Comparison of ENCODE assay signal across 13 mouse cellular contexts in genomic region chr4:8041776-8042175, GRCm38 (mm10).
"Had no signal": no experiment of that assay in that cellular context is flagged by ENCODE, and none has a peak within 500 bp of the region (broad histone marks: within the 10 kb centered on the region; RNA-seq: fewer than 3 reads in every experiment).

No protein-coding gene starts in this region.

- H3K4me2 ChIP-seq: lung, embryonic 14.5 days; midbrain, embryonic 11.5 days; midbrain, embryonic 13.5 days; midbrain, embryonic 15.5 days; neural tube, embryonic 12.5 days; stomach, embryonic 15.5 days had no signal

- H3K27ac ChIP-seq: midbrain, embryonic 13.5 days; midbrain, embryonic 15.5 days; neural tube, embryonic 12.5 days; stomach, embryonic 15.5 days; stomach, postnatal 0 days had no signal

- H3K4me3 ChIP-seq: midbrain, embryonic 13.5 days; midbrain, embryonic 15.5 days; neural tube, embryonic 12.5 days; stomach, embryonic 15.5 days had no signal

- H3K4me1 ChIP-seq: midbrain, embryonic 13.5 days; midbrain, embryonic 15.5 days; neural tube, embryonic 12.5 days; stomach, embryonic 15.5 days had no signal

- DNase-seq: lung, adult 18-20 months; lung, embryonic 14.5 days; lung, postnatal 10 days; lung, postnatal 4 days; right cerebral cortex, postnatal 14 days; thymus, adult 2 months; thymus, postnatal 36 days had no signal

- H3K36me3 ChIP-seq: midbrain, embryonic 13.5 days; midbrain, embryonic 15.5 days; neural tube, embryonic 12.5 days; stomach, embryonic 15.5 days had no signal

- ATAC-seq: midbrain, embryonic 13.5 days; midbrain, embryonic 15.5 days had no signal

- H3K27me3 ChIP-seq: midbrain, embryonic 13.5 days; midbrain, embryonic 15.5 days; neural tube, embryonic 12.5 days; stomach, embryonic 15.5 days had no signal

- H3K9me3 ChIP-seq: stomach, embryonic 15.5 days had no signal

- H3K9ac ChIP-seq: lung, embryonic 14.5 days; midbrain, embryonic 13.5 days; midbrain, embryonic 15.5 days; neural tube, embryonic 12.5 days; stomach, embryonic 15.5 days had no signal
